Mouse (Mus musculus): ENCODE data around the gene Csf2rb.
A peak's percentile ranks its signal among the peaks of the same experiment; 100 is the strongest.
"Not testable (repeated sequence)": the region's sequence is repeated elsewhere in the genome, so short reads cannot be mapped to it uniquely, and the experiment has no call there.

The Csf2rb gene

GRCm38 (mm10) chr15:78325671-78326339 is at the start of gene Csf2rb:
Gene Csf2rb (plus strand): TSS chr15:78325752.
- no peak for DNase-seq (ENCODE audit: low read depth)

- no peak for DNase-seq (ENCODE audit: low read depth)
Measured at GRCm38 (mm10) chr15:78278308-78278707, 47.2 kb upstream of the Csf2rb start.

- no peak for DNase-seq (ENCODE audit: low read depth)
Measured at GRCm38 (mm10) chr15:78287941-78288340, 37.6 kb upstream of the Csf2rb start.

- not testable (repeated sequence) for DNase-seq (ENCODE audit: low read depth)
Measured at GRCm38 (mm10) chr15:78289775-78290174, 35.8 kb upstream of the Csf2rb start.

GRCm38 (mm10) chr15:78293228-78293627 is 32.3 kb upstream of the Csf2rb start:
- DNase-seq (ENCODE audit: low read depth), result not testable (repeated sequence)

- DNase-seq (ENCODE audit: low read depth), result no peak
Measured at GRCm38 (mm10) chr15:78293716-78294115, 31.8 kb upstream of the Csf2rb start.

GRCm38 (mm10) chr15:78298558-78298957 is 27.0 kb upstream of the Csf2rb start:
- no peak for DNase-seq (ENCODE audit: low read depth)

- no peak for DNase-seq (ENCODE audit: low read depth)
Measured at GRCm38 (mm10) chr15:78299641-78300040, 25.9 kb upstream of the Csf2rb start.

- no peak for DNase-seq (ENCODE audit: low read depth)
Measured at GRCm38 (mm10) chr15:78300773-78301172, 24.8 kb upstream of the Csf2rb start.

GRCm38 (mm10) chr15:78302718-78303117 is 22.8 kb upstream of the Csf2rb start:
- DNase-seq (ENCODE audit: low read depth), result no peak

GRCm38 (mm10) chr15:78303665-78304233 is 21.8 kb upstream of the Csf2rb start:
- no peak for DNase-seq (ENCODE audit: low read depth)

- no peak for DNase-seq (ENCODE audit: low read depth)
Measured at GRCm38 (mm10) chr15:78305341-78305933, 20.1 kb upstream of the Csf2rb start, which contains the start of gene Csf2rb2. Gene Csf2rb2 (minus strand): TSS chr15:78305721.

- DNase-seq (ENCODE audit: low read depth), result no peak
Measured at GRCm38 (mm10) chr15:78309865-78310264, 15.7 kb upstream of the Csf2rb start.

- no peak for DNase-seq (ENCODE audit: low read depth)
Measured at GRCm38 (mm10) chr15:78310971-78311370, 14.6 kb upstream of the Csf2rb start.

- not testable (repeated sequence) for DNase-seq (ENCODE audit: low read depth)
Measured at GRCm38 (mm10) chr15:78312421-78313233, 12.9 kb upstream of the Csf2rb start.

- DNase-seq (ENCODE audit: low read depth), result not testable (repeated sequence)
Measured at GRCm38 (mm10) chr15:78313659-78314058, 11.9 kb upstream of the Csf2rb start.

GRCm38 (mm10) chr15:78318338-78319171 is 7.0 kb upstream of the Csf2rb start:
- DNase-seq (ENCODE audit: low read depth), result not testable (repeated sequence)

GRCm38 (mm10) chr15:78320825-78321496 is 4.6 kb upstream of the Csf2rb start:
- peak; percentile 41 for DNase-seq (ENCODE audit: low read depth)

- no peak for DNase-seq (ENCODE audit: low read depth)
Measured at GRCm38 (mm10) chr15:78323366-78323765, 2.2 kb upstream of the Csf2rb start.

- DNase-seq (ENCODE audit: low read depth), result no peak
Measured at GRCm38 (mm10) chr15:78324294-78324693, 1.3 kb upstream of the Csf2rb start.

GRCm38 (mm10) chr15:78326747-78327146 is 1.2 kb downstream of the Csf2rb start:
- DNase-seq (ENCODE audit: low read depth), result no peak

Data from naive thymus-derived CD4-positive, alpha-beta T cell, adult 2 months (primary cell).